In genomic region chr6:4903325-4904054, GRCm38 (mm10) we compare ENCODE assay signal across 10 mouse cellular contexts. TPM values are rescaled to one million over a fixed set of nuclear protein-coding genes. Genes with fewer than 3 reads are reported as not detected.
DNase-seq lines count a peak whose midpoint lies in the region; ATAC-seq and TF ChIP-seq lines count a peak whose summit lies in the region.
"Had no signal": no experiment of that assay in that cellular context is flagged by ENCODE, and none has a peak within 500 bp of the region (broad histone marks: within the 10 kb centered on the region; RNA-seq: fewer than 3 reads in every experiment).

No protein-coding gene starts in this region.

- H3K9ac ChIP-seq in midbrain, embryonic 14.5 days (replicated peaks; ENCODE audit: low read length), result peak overlapping the region; percentile 95

- peak overlapping the region; percentile 73 for H3K4me2 ChIP-seq in midbrain, embryonic 14.5 days (ENCODE audit: low read length)

- no peak for TF ChIP-seq CTCF in testis, adult 2 months (IDR thresholded peaks at IDR 0.05; ENCODE audit: control insufficient read depth, insufficient read depth, insufficient replicate concordance, low read depth, low read length)

- peak; percentile 89 for ATAC-seq in midbrain, embryonic 14.5 days (ENCODE audit: low FRiP score, low TSS enrichment)

- H3K27me3 ChIP-seq in midbrain, embryonic 14.5 days (ENCODE audit: control insufficient read depth, insufficient read depth, low read length), result no peaks in the 10 kb centered on the region
- H3K27me3 ChIP-seq in testis, adult 2 months (ENCODE audit: control insufficient read depth, insufficient read depth, low read length), result no peaks in the 10 kb centered on the region

- peak overlapping the region; percentile 98 for H3K27ac ChIP-seq in midbrain, embryonic 14.5 days (replicated peaks; ENCODE audit: low read depth, low read length)
- H3K27ac ChIP-seq in testis, adult 2 months (ENCODE audit: control insufficient read depth, insufficient read depth, low read depth, low read length), result peak overlapping the region; percentile 93

- DNase-seq in thymus, postnatal 14 days, result peak; percentile 3
- DNase-seq in thymus, adult 18-20 months, result no peak
- DNase-seq in embryo, embryonic 9.5 days (ENCODE audit: extremely low spot score), result peak; percentile 84
- DNase-seq in heart, adult 8-10 months (ENCODE audit: low spot score), result peak; percentile 9
- peak; percentile 28 to 35 for DNase-seq in kidney, adult 8-10 months
- peak; percentile 41 for DNase-seq in liver
- DNase-seq in midbrain, embryonic 14.5 days, result peak; percentile 80

- WGBS in midbrain, embryonic 14.5 days, result under 1% methylated on average over 42 of the region's 77 CpGs

- no peak for TF ChIP-seq POLR2A in testis, adult 2 months (IDR thresholded peaks at IDR 0.05; ENCODE audit: control insufficient read depth, low read depth, low read length)

- H3K9me3 ChIP-seq in midbrain, embryonic 14.5 days (ENCODE audit: control insufficient read depth, low read length), result no peaks in the 10 kb centered on the region
- H3K9me3 ChIP-seq: G1E had no signal

- peaks cover 21% of the 10 kb centered on the region; the same call in 1 of the 2 replicates for H3K4me1 ChIP-seq in midbrain, embryonic 14.5 days (ENCODE audit: control insufficient read depth, insufficient read depth, low read length)
- peaks cover 7% of the 10 kb centered on the region for H3K4me1 ChIP-seq in testis, adult 2 months (ENCODE audit: control insufficient read depth, insufficient read depth, low read length)

- peak overlapping the region; percentile 55 for H3K4me3 ChIP-seq in midbrain, embryonic 14.5 days (replicated peaks; ENCODE audit: low read depth, low read length)
- H3K4me3 ChIP-seq in testis, adult 2 months (ENCODE audit: control insufficient read depth, low read depth, low read length), result peak overlapping the region; percentile 91
- H3K4me3 ChIP-seq: myocyte had no signal

- peaks cover 5% of the 10 kb centered on the region; the same call in 1 of the 2 replicates for H3K36me3 ChIP-seq in midbrain, embryonic 14.5 days (ENCODE audit: control insufficient read depth, insufficient read depth, low read length)
- no peaks in the 10 kb centered on the region for H3K36me3 ChIP-seq in testis, adult 2 months (ENCODE audit: control insufficient read depth, insufficient read depth, low read length)
- H3K36me3 ChIP-seq: G1E had no signal

RNA-seq across cellular contexts. Expression of gene Ppp1r9a, which starts 0.8 kb away (rescaled TPM):
- total RNA-seq in heart, adult 8-10 months (2022), result 10 to 100 TPM; 10.7 to 15.0 (median 12.8) TPM
- 31.8 and 49.3 TPM in 2 replicates for polyA plus RNA-seq in midbrain, embryonic 14.5 days (2014; fragmentation: Nextera tagmentation; extraction: Ambion mirVana)
- 6.1 and 8.5 TPM in 2 replicates for polyA plus RNA-seq in testis, adult 2 months (2012; rRNA removed)

Comparison
In these comparisons a context has a peak if more than half of its experiments do, and no peak if none do; other contexts are left out.
1. DNase-seq: peak in thymus, postnatal 14 days (single experiment), embryo, embryonic 9.5 days (single experiment), heart, adult 8-10 months (single experiment), kidney, adult 8-10 months (2 of 2), liver (single experiment) and midbrain, embryonic 14.5 days (single experiment); none in thymus, adult 18-20 months (0 of 2).